Comparison of ENCODE assay signal across 21 mouse cellular contexts in genomic region chr10:37376172-37376571, GRCm38 (mm10).
DNase-seq lines count a peak whose midpoint lies in the region; ATAC-seq lines count a peak whose summit lies in the region.
"Had no signal": no experiment of that assay in that cellular context is flagged by ENCODE, and none has a peak within 500 bp of the region (broad histone marks: within the 10 kb centered on the region; RNA-seq: fewer than 3 reads in every experiment).

No protein-coding gene starts in this region.

- no peak for ATAC-seq in hindbrain, embryonic 13.5 days (ENCODE audit: low FRiP score)
- peak; percentile 48 for ATAC-seq in granulocyte monocyte progenitor cell, adult 5-6 weeks (replicated peaks; ENCODE audit: poor library complexity, severe bottlenecking)
- peak; percentile 69 for ATAC-seq in megakaryocyte, adult 5-6 weeks (ENCODE audit: poor library complexity, severe bottlenecking)
- peak; percentile 50; the same call in 1 of the 2 replicates for ATAC-seq in monocyte, adult 5-6 weeks (replicated peaks; ENCODE audit: insufficient number of reproducible peaks, low FRiP score, low TSS enrichment, poor library complexity, severe bottlenecking)
- ATAC-seq: forebrain, embryonic 13.5 days; forebrain, embryonic 15.5 days; forebrain, postnatal 0 days had no signal

- DNase-seq in hindbrain, embryonic 10.5 days (ENCODE audit: low spot score), result no peak
- no peak for DNase-seq in adrenal gland, postnatal 36 days
- no peak for DNase-seq in layer of hippocampus, adult 11-12 months (ENCODE audit: low spot score)
- DNase-seq in kidney, postnatal 25 days, result no peak
- DNase-seq: adrenal gland, adult 2 months; adrenal gland, postnatal 10 days; adrenal gland, postnatal 25 days; cerebellum, adult 11-12 months; cerebellum, adult 2 months; cerebellum, adult 9-10 months; cerebellum, postnatal 10 days; cerebellum, postnatal 25 days; forebrain, postnatal 0 days had no signal

- H3K27me3 ChIP-seq in hindbrain, embryonic 10.5 days (ENCODE audit: insufficient read depth, poor library complexity, severe bottlenecking), result no peaks in the 10 kb centered on the region
- no peaks in the 10 kb centered on the region for H3K27me3 ChIP-seq in hindbrain, embryonic 13.5 days
- H3K27me3 ChIP-seq: embryonic facial prominence, embryonic 12.5 days; forebrain, embryonic 13.5 days; forebrain, embryonic 15.5 days had no signal

- 81% methylated on average over 1 of the region's 1 CpGs for WGBS in hindbrain, embryonic 10.5 days
- 71% methylated on average over 1 of the region's 1 CpGs for WGBS in hindbrain, embryonic 13.5 days

- H3K36me3 ChIP-seq in hindbrain, embryonic 10.5 days, result no peaks in the 10 kb centered on the region
- H3K36me3 ChIP-seq in hindbrain, embryonic 13.5 days, result no peaks in the 10 kb centered on the region
- H3K36me3 ChIP-seq: embryonic facial prominence, embryonic 10.5 days; embryonic facial prominence, embryonic 12.5 days; forebrain, embryonic 15.5 days had no signal

- peaks cover 41% of the 10 kb centered on the region for H3K4me1 ChIP-seq in hindbrain, embryonic 10.5 days (replicated peaks)
- peaks cover 12% of the 10 kb centered on the region for H3K4me1 ChIP-seq in hindbrain, embryonic 13.5 days (replicated peaks)
- H3K4me1 ChIP-seq: embryonic facial prominence, embryonic 12.5 days had no signal

- H3K27ac ChIP-seq in hindbrain, embryonic 10.5 days, result peak overlapping the region; percentile 85
- H3K27ac ChIP-seq in hindbrain, embryonic 13.5 days, result no peak overlapping the region
- H3K27ac ChIP-seq: embryonic facial prominence, embryonic 10.5 days; embryonic facial prominence, embryonic 12.5 days; forebrain, embryonic 13.5 days; forebrain, embryonic 15.5 days had no signal

- H3K9ac ChIP-seq in hindbrain, embryonic 13.5 days, result no peak overlapping the region
- H3K9ac ChIP-seq: embryonic facial prominence, embryonic 12.5 days; forebrain, embryonic 13.5 days; forebrain, embryonic 15.5 days; forebrain, postnatal 0 days had no signal

- no peaks in the 10 kb centered on the region for H3K9me3 ChIP-seq in hindbrain, embryonic 10.5 days
- H3K9me3 ChIP-seq in hindbrain, embryonic 13.5 days, result no peaks in the 10 kb centered on the region
- H3K9me3 ChIP-seq: embryonic facial prominence, embryonic 10.5 days; embryonic facial prominence, embryonic 12.5 days; forebrain, embryonic 13.5 days; forebrain, embryonic 15.5 days had no signal

- H3K4me2 ChIP-seq in hindbrain, embryonic 13.5 days, result no peak overlapping the region
- H3K4me2 ChIP-seq: embryonic facial prominence, embryonic 12.5 days; forebrain, embryonic 13.5 days; forebrain, embryonic 15.5 days had no signal

- no peak overlapping the region for H3K4me3 ChIP-seq in hindbrain, embryonic 10.5 days
- no peak overlapping the region for H3K4me3 ChIP-seq in hindbrain, embryonic 13.5 days
- H3K4me3 ChIP-seq: embryonic facial prominence, embryonic 10.5 days; embryonic facial prominence, embryonic 12.5 days; forebrain, embryonic 13.5 days; forebrain, embryonic 15.5 days had no signal
